Mouse (Mus musculus): ENCODE results near the gene Pnpla2. TPM values are rescaled to one million over a fixed set of nuclear protein-coding genes. Genes with fewer than 3 reads are reported as not detected.

The Pnpla2 gene
- polyA plus RNA-seq, 1 experiment from 2014 or later, result 45.7 TPM

Other genes starting within 250 kb of the Pnpla2 start
- 0.56 and 0.72 TPM in 2 replicates for gene Lmntd2, start 241.1 kb upstream of the Pnpla2 start, polyA plus RNA-seq (2015; fragmentation: Nextera tagmentation; extraction: Ambion mirVana)
- 15.1 and 15.3 TPM in 2 replicates for gene Rassf7, start 239.3 kb upstream of the Pnpla2 start, polyA plus RNA-seq (2015; fragmentation: Nextera tagmentation; extraction: Ambion mirVana)
- 43.5 and 46.2 TPM in 2 replicates for gene Phrf1, start 226.4 kb upstream of the Pnpla2 start, polyA plus RNA-seq (2015; fragmentation: Nextera tagmentation; extraction: Ambion mirVana)
- 3.4 and 4.2 TPM in 2 replicates for gene Irf7, start 188.7 kb upstream of the Pnpla2 start, polyA plus RNA-seq (2015; fragmentation: Nextera tagmentation; extraction: Ambion mirVana)
- not detected in 2 replicates for gene Cdhr5, start 178.4 kb upstream of the Pnpla2 start, polyA plus RNA-seq (2015; fragmentation: Nextera tagmentation; extraction: Ambion mirVana)
- gene Sct, start 176.1 kb upstream of the Pnpla2 start, polyA plus RNA-seq (2015; fragmentation: Nextera tagmentation; extraction: Ambion mirVana), result 0.88 and 1.5 TPM in 2 replicates
- 0.05 TPM in 1 of 2 replicates, not detected in the other for gene Drd4, start 163.2 kb upstream of the Pnpla2 start, polyA plus RNA-seq (2015; fragmentation: Nextera tagmentation; extraction: Ambion mirVana)
- gene Deaf1, start 127.5 kb upstream of the Pnpla2 start, polyA plus RNA-seq (2015; fragmentation: Nextera tagmentation; extraction: Ambion mirVana), result 35.5 and 37.4 TPM in 2 replicates
- 33.2 and 39.9 TPM in 2 replicates for gene Tmem80, start 127.5 kb upstream of the Pnpla2 start, polyA plus RNA-seq (2015; fragmentation: Nextera tagmentation; extraction: Ambion mirVana)
- gene Eps8l2, start 116.3 kb upstream of the Pnpla2 start, polyA plus RNA-seq (2015; fragmentation: Nextera tagmentation; extraction: Ambion mirVana), result 1.4 TPM in 2 replicates
- gene Taldo1, start 63.0 kb upstream of the Pnpla2 start, polyA plus RNA-seq (2015; fragmentation: Nextera tagmentation; extraction: Ambion mirVana), result 248 and 250 TPM in 2 replicates
- 27.0 and 29.9 TPM in 2 replicates for gene Gatd1, start 41.1 kb upstream of the Pnpla2 start, polyA plus RNA-seq (2015; fragmentation: Nextera tagmentation; extraction: Ambion mirVana)
- 8.1 and 9.8 TPM in 2 replicates for gene Cend1, start 25.7 kb upstream of the Pnpla2 start, polyA plus RNA-seq (2015; fragmentation: Nextera tagmentation; extraction: Ambion mirVana)
- 17.3 and 19.1 TPM in 2 replicates for gene Slc25a22, start 17.3 kb upstream of the Pnpla2 start, polyA plus RNA-seq (2015; fragmentation: Nextera tagmentation; extraction: Ambion mirVana)
- gene Pidd1, start 11.2 kb upstream of the Pnpla2 start, polyA plus RNA-seq (2015; fragmentation: Nextera tagmentation; extraction: Ambion mirVana), result 8.1 and 9.4 TPM in 2 replicates
- 871 and 874 TPM in 2 replicates for gene Rplp2, start 7.8 kb upstream of the Pnpla2 start, polyA plus RNA-seq (2015; fragmentation: Nextera tagmentation; extraction: Ambion mirVana)
- 20.2 and 23.0 TPM in 2 replicates for gene Cracr2b, start 5.9 kb downstream of the Pnpla2 start, polyA plus RNA-seq (2015; fragmentation: Nextera tagmentation; extraction: Ambion mirVana)
- 28.5 and 31.4 TPM in 2 replicates for gene Cd151, start 12.2 kb downstream of the Pnpla2 start, polyA plus RNA-seq (2015; fragmentation: Nextera tagmentation; extraction: Ambion mirVana)
- gene Polr2l, start 19.9 kb downstream of the Pnpla2 start, polyA plus RNA-seq (2015; fragmentation: Nextera tagmentation; extraction: Ambion mirVana), result 67.3 and 76.3 TPM in 2 replicates
- gene Tspan4, start 20.0 kb downstream of the Pnpla2 start, polyA plus RNA-seq (2015; fragmentation: Nextera tagmentation; extraction: Ambion mirVana), result 64.5 and 68.8 TPM in 2 replicates
- 36.3 TPM in 2 replicates for gene Chid1, start 84.7 kb downstream of the Pnpla2 start, polyA plus RNA-seq (2015; fragmentation: Nextera tagmentation; extraction: Ambion mirVana)
- 50.8 and 54.8 TPM in 2 replicates for gene Ap2a2, start 107.0 kb downstream of the Pnpla2 start, polyA plus RNA-seq (2015; fragmentation: Nextera tagmentation; extraction: Ambion mirVana)
- gene Muc6, start 200.1 kb downstream of the Pnpla2 start, polyA plus RNA-seq (2015; fragmentation: Nextera tagmentation; extraction: Ambion mirVana), result 0.11 and 0.23 TPM in 2 replicates
- 0.42 and 0.82 TPM in 2 replicates for gene Muc2, start 235.1 kb downstream of the Pnpla2 start, polyA plus RNA-seq (2015; fragmentation: Nextera tagmentation; extraction: Ambion mirVana)